Mouse (Mus musculus): ENCODE measurements around the gene Scand1.

DNA sequence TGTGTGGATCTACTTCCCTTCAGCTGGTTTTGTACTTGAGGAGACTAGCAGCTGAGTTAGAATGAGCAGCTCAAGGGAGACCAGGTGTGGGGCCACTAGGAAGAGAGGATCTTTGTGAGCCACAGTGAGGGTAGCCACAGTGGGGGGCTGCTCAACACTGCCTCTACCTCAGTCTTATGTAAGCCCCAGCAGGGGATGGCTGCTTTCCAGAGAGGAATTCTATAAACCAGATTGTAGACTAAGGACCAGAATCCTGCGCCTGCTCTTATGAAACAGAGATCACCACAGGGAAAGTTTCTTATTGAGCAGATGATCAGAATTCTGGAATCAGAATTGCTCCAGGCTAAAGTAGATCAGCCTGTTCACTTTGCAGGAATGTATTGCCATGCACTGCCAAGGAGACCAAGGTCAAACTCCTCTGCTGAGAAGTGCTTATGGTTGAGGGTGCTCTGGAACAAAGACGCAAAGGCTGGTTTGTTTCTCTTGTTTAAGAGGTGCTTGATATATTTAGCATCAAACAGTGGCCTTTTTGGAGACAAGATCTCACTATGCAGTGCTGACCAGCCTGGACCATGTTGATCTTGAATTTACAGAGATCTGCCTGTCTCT lies 22.8 kb downstream of the Scand1 start:
- TF ChIP-seq CTCF (IDR thresholded peaks at IDR 0.05; ENCODE audit: extremely low read depth, insufficient read length, insufficient replicate concordance, low read depth, low read length) (no peak), POLR2A (IDR thresholded peaks at IDR 0.05; ENCODE audit: low read depth, low read length) (no peak)

All from small intestine, adult 2 months (tissue).